Mouse (Mus musculus) CH12.LX (cell line): ENCODE measurements around the gene Arl15.

Experiments used
- CHD2 ChIP-seq: IDR thresholded peaks from 2 replicates; pipeline ENCODE4 v1.6.1; 2011; ENCODE audit warnings: low read length, improper control_type of control experiment
- CTCF ChIP-seq, 2 experiments: IDR thresholded peaks in 1 of 2; conservative IDR thresholded peaks in 1 of 2; 2 replicates each; pipeline ENCODE4 v1.5.1; 2011 to 2012; ENCODE audit warnings: low read depth in 2 of 2, low read length in 2 of 2, improper control_type of control experiment in 1 of 2, inconsistent platforms in 1 of 2, mild to moderate bottlenecking in 1 of 2, moderate library complexity in 1 of 2
- E2F4 ChIP-seq: IDR thresholded peaks from 2 replicates; pipeline ENCODE4 v1.6.1; 2011; ENCODE audit warnings: low read depth, low read length, improper control_type of control experiment; ENCODE audit not compliant: insufficient replicate concordance
- ELF1 ChIP-seq: IDR thresholded peaks from 2 replicates; pipeline ENCODE4 v1.6.1; 2014; ENCODE audit warnings: low read depth, mild to moderate bottlenecking, inconsistent platforms, low read length, improper control_type of control experiment
- EP300 ChIP-seq: IDR thresholded peaks from 2 replicates; pipeline ENCODE4 v1.6.1; 2011; ENCODE audit warnings: low read length, improper control_type of control experiment
- GABPA ChIP-seq: IDR thresholded peaks from 2 replicates; pipeline ENCODE4 v1.6.1; 2012; ENCODE audit warnings: low read depth, low read length, improper control_type of control experiment, inconsistent platforms; ENCODE audit not compliant: insufficient replicate concordance
- MYC ChIP-seq: IDR thresholded peaks from 2 replicates; pipeline ENCODE4 v1.6.1; 2011; ENCODE audit warnings: low read depth, mild to moderate bottlenecking, improper control_type of control experiment, low read length
- PAX5 ChIP-seq: IDR thresholded peaks from 2 replicates; pipeline ENCODE4 v1.6.1; 2012; ENCODE audit warnings: low read length, inconsistent platforms, mixed read lengths
- POLR2A ChIP-seq: IDR thresholded peaks from 2 replicates; pipeline ENCODE4 v1.6.1; 2011; ENCODE audit warnings: low read depth, mild to moderate bottlenecking, improper control_type of control experiment, low read length
- POLR2AphosphoS2 ChIP-seq: IDR thresholded peaks from 2 replicates; pipeline ENCODE4 v1.6.1; 2011; ENCODE audit warnings: low read depth, low read length, improper control_type of control experiment
- TBP ChIP-seq: conservative IDR thresholded peaks from 2 replicates; pipeline ENCODE4 v1.6.1; 2011; ENCODE audit warnings: low read depth, low read length, improper control_type of control experiment
- ZC3H11A ChIP-seq: IDR thresholded peaks from 2 replicates; pipeline ENCODE4 v1.6.1; 2012; ENCODE audit warnings: low read depth, mild to moderate bottlenecking, inconsistent platforms, low read length, improper control_type of control experiment

- TF ChIP-seq EP300: no peak
- no peak for TF ChIP-seq MYC
- TF ChIP-seq CTCF (conservative IDR thresholded peaks at IDR 0.05 in 1 of 2, IDR thresholded peaks at IDR 0.05 in 1 of 2; ENCODE audit: low read depth in 2 of 2, low read length in 2 of 2): no peak
- no peak for TF ChIP-seq POLR2A
- no peak for TF ChIP-seq PAX5
- TF ChIP-seq TBP: no peak
- TF ChIP-seq POLR2AphosphoS2: no peak
- TF ChIP-seq E2F4: no peak
- no peak for TF ChIP-seq CHD2
- no peak for TF ChIP-seq ELF1
- no peak for TF ChIP-seq ZC3H11A
- no peak for TF ChIP-seq GABPA
Observed at GRCm38 (mm10) chr13:113875724-113876123, 81.4 kb downstream of the Arl15 start.
